Mouse (Mus musculus): ENCODE measurements at regions not wholly inside any gene's neighbourhood (a gene's known extent, or its start where the extent isn't known, plus 50 kb on each side); places are given as distances from the start of the nearest gene placed in this dataset.

GRCm38 (mm10) chr12:71397456-71397855, 87.8 kb downstream of the Dact1 start:
- no peak overlapping the region for H3K27ac ChIP-seq (ENCODE audit: low read length)
- no peak for ATAC-seq
- no peak overlapping the region for H3K4me2 ChIP-seq (ENCODE audit: low read depth, low read length)
- no peaks in the 10 kb centered on the region for H3K9me3 ChIP-seq (ENCODE audit: control insufficient read depth, low read length)
- no peaks in the 10 kb centered on the region for H3K27me3 ChIP-seq (replicated peaks; ENCODE audit: control insufficient read depth, insufficient read depth, low read length)
- 93% methylated on average over 7 of the region's 7 CpGs for WGBS
- H3K9ac ChIP-seq (ENCODE audit: low read depth, low read length): no peak overlapping the region
- no peaks in the 10 kb centered on the region for H3K36me3 ChIP-seq (ENCODE audit: control insufficient read depth, insufficient read depth, low read length)
- H3K4me1 ChIP-seq (ENCODE audit: control insufficient read depth, insufficient read depth, low read length): no peaks in the 10 kb centered on the region
- no peak overlapping the region for H3K4me3 ChIP-seq (ENCODE audit: low read length)

GRCm38 (mm10) chr12:71398701-71399100, 89.0 kb downstream of the Dact1 start:
- no peak for ATAC-seq
- Histone ChIP-seq H3K27ac (ENCODE audit: low read length) (no peak overlapping the region), H3K9me3 (ENCODE audit: control insufficient read depth, low read length) (no peaks in the 10 kb centered on the region), H3K4me3 (ENCODE audit: low read length) (no peak overlapping the region), H3K36me3 (ENCODE audit: control insufficient read depth, insufficient read depth, low read length) (no peaks in the 10 kb centered on the region), H3K27me3 (replicated peaks; ENCODE audit: control insufficient read depth, insufficient read depth, low read length) (no peaks in the 10 kb centered on the region), H3K4me2 (ENCODE audit: low read depth, low read length) (no peak overlapping the region), H3K9ac (ENCODE audit: low read depth, low read length) (no peak overlapping the region), H3K4me1 (ENCODE audit: control insufficient read depth, insufficient read depth, low read length) (no peaks in the 10 kb centered on the region)
- 79% methylated on average over 3 of the region's 3 CpGs for WGBS

- Histone ChIP-seq H3K27me3 (replicated peaks; ENCODE audit: control insufficient read depth, insufficient read depth, low read length) (no peaks in the 10 kb centered on the region), H3K4me1 (ENCODE audit: control insufficient read depth, insufficient read depth, low read length) (no peaks in the 10 kb centered on the region), H3K9me3 (ENCODE audit: control insufficient read depth, low read length) (no peaks in the 10 kb centered on the region), H3K4me2 (ENCODE audit: low read depth, low read length) (no peak overlapping the region), H3K36me3 (ENCODE audit: control insufficient read depth, insufficient read depth, low read length) (no peaks in the 10 kb centered on the region), H3K4me3 (ENCODE audit: low read length) (no peak overlapping the region), H3K9ac (ENCODE audit: low read depth, low read length) (no peak overlapping the region), H3K27ac (ENCODE audit: low read length) (no peak overlapping the region)
- no peak for ATAC-seq
- WGBS: 86% methylated on average over 6 of the region's 6 CpGs
Measured at GRCm38 (mm10) chr12:71400201-71400600, 90.5 kb downstream of the Dact1 start.

- Histone ChIP-seq H3K27ac (ENCODE audit: low read length) (no peak overlapping the region), H3K4me2 (ENCODE audit: low read depth, low read length) (no peak overlapping the region)
Measured at GRCm38 (mm10) chr12:71401621-71402416, 92.1 kb downstream of the Dact1 start.

GRCm38 (mm10) chr12:71407294-71407693, 97.6 kb downstream of the Dact1 start:
- peaks cover 7% of the 10 kb centered on the region; the same call in 1 of the 2 replicates for H3K4me1 ChIP-seq (ENCODE audit: control insufficient read depth, insufficient read depth, low read length)
- no peaks in the 10 kb centered on the region for H3K27me3 ChIP-seq (replicated peaks; ENCODE audit: control insufficient read depth, insufficient read depth, low read length)
- H3K9ac ChIP-seq (ENCODE audit: low read depth, low read length): no peak overlapping the region; the same call in 1 of the 2 replicates
- no peak for ATAC-seq
- H3K9me3 ChIP-seq (ENCODE audit: control insufficient read depth, low read length): no peaks in the 10 kb centered on the region
- H3K27ac ChIP-seq (ENCODE audit: low read length): no peak overlapping the region
- H3K36me3 ChIP-seq (ENCODE audit: control insufficient read depth, insufficient read depth, low read length): no peaks in the 10 kb centered on the region
- no peak overlapping the region for H3K4me2 ChIP-seq (ENCODE audit: low read depth, low read length)
- 39% methylated on average over 3 of the region's 3 CpGs for WGBS
- no peak overlapping the region for H3K4me3 ChIP-seq (ENCODE audit: low read length)

More at GRCm38 (mm10) chr12:71401621-71402416, 92.1 kb downstream of the Dact1 start:
- Histone ChIP-seq H3K27me3 (replicated peaks; ENCODE audit: control insufficient read depth, insufficient read depth, low read length) (no peaks in the 10 kb centered on the region), H3K4me3 (ENCODE audit: low read length) (no peak overlapping the region), H3K4me1 (ENCODE audit: control insufficient read depth, insufficient read depth, low read length) (no peaks in the 10 kb centered on the region), H3K9me3 (ENCODE audit: control insufficient read depth, low read length) (no peaks in the 10 kb centered on the region), H3K36me3 (ENCODE audit: control insufficient read depth, insufficient read depth, low read length) (no peaks in the 10 kb centered on the region), H3K9ac (ENCODE audit: low read depth, low read length) (no peak overlapping the region)
- no peak for ATAC-seq
- 33% methylated on average over 6 of the region's 6 CpGs for WGBS

- H3K27me3 ChIP-seq (replicated peaks; ENCODE audit: control insufficient read depth, insufficient read depth, low read length): no peaks in the 10 kb centered on the region
- peak; percentile 62; the same call in 1 of the 2 replicates for ATAC-seq
- H3K36me3 ChIP-seq (ENCODE audit: control insufficient read depth, insufficient read depth, low read length): no peaks in the 10 kb centered on the region
- H3K4me1 ChIP-seq (ENCODE audit: control insufficient read depth, insufficient read depth, low read length): peaks cover 7% of the 10 kb centered on the region; the same call in 1 of the 2 replicates
- H3K27ac ChIP-seq (ENCODE audit: low read length): no peak overlapping the region
- 56% methylated on average over 3 of the region's 3 CpGs for WGBS
- no peak overlapping the region for H3K4me3 ChIP-seq (ENCODE audit: low read length)
- no peak overlapping the region for H3K9ac ChIP-seq (ENCODE audit: low read depth, low read length)
- no peaks in the 10 kb centered on the region for H3K9me3 ChIP-seq (ENCODE audit: control insufficient read depth, low read length)
- H3K4me2 ChIP-seq (ENCODE audit: low read depth, low read length): no peak overlapping the region
Measured at GRCm38 (mm10) chr12:71408396-71409050, 98.8 kb downstream of the Dact1 start.

- no peak for ATAC-seq
Measured at GRCm38 (mm10) chr12:71412331-71412730, 102.6 kb downstream of the Dact1 start.

GRCm38 (mm10) chr12:71416968-71417367, 107.3 kb downstream of the Dact1 start:
- Histone ChIP-seq H3K4me2 (ENCODE audit: low read depth, low read length) (no peak overlapping the region), H3K9me3 (ENCODE audit: control insufficient read depth, low read length) (no peaks in the 10 kb centered on the region), H3K36me3 (ENCODE audit: control insufficient read depth, insufficient read depth, low read length) (no peaks in the 10 kb centered on the region), H3K4me1 (ENCODE audit: control insufficient read depth, insufficient read depth, low read length) (0 out of 2 replicates have a peak, but pooled peaks cover 3% of the 10 kb centered on the region), H3K4me3 (ENCODE audit: low read length) (no peak overlapping the region), H3K27me3 (replicated peaks; ENCODE audit: control insufficient read depth, insufficient read depth, low read length) (no peaks in the 10 kb centered on the region), H3K9ac (ENCODE audit: low read depth, low read length) (no peak overlapping the region), H3K27ac (ENCODE audit: low read length) (no peak overlapping the region)
- 71% methylated on average over 2 of the region's 2 CpGs for WGBS
- no peak for ATAC-seq

More at GRCm38 (mm10) chr12:71412331-71412730, 102.6 kb downstream of the Dact1 start:
- Histone ChIP-seq H3K4me3 (ENCODE audit: low read length) (no peak overlapping the region), H3K27ac (ENCODE audit: low read length) (no peak overlapping the region), H3K9ac (ENCODE audit: low read depth, low read length) (no peak overlapping the region), H3K27me3 (replicated peaks; ENCODE audit: control insufficient read depth, insufficient read depth, low read length) (no peaks in the 10 kb centered on the region), H3K4me1 (ENCODE audit: control insufficient read depth, insufficient read depth, low read length) (peaks cover 5% of the 10 kb centered on the region; the same call in 1 of the 2 replicates), H3K9me3 (ENCODE audit: control insufficient read depth, low read length) (no peaks in the 10 kb centered on the region), H3K36me3 (ENCODE audit: control insufficient read depth, insufficient read depth, low read length) (no peaks in the 10 kb centered on the region), H3K4me2 (ENCODE audit: low read depth, low read length) (no peak overlapping the region)
- WGBS: 85% methylated on average over 3 of the region's 3 CpGs

GRCm38 (mm10) chr12:71418186-71418585, 108.5 kb downstream of the Dact1 start:
- H3K27ac ChIP-seq (ENCODE audit: low read length): no peak overlapping the region
- H3K4me2 ChIP-seq (ENCODE audit: low read depth, low read length): no peak overlapping the region
- H3K36me3 ChIP-seq (ENCODE audit: control insufficient read depth, insufficient read depth, low read length): no peaks in the 10 kb centered on the region
- no peaks in the 10 kb centered on the region for H3K9me3 ChIP-seq (ENCODE audit: control insufficient read depth, low read length)
- H3K4me1 ChIP-seq (ENCODE audit: control insufficient read depth, insufficient read depth, low read length): 0 out of 2 replicates have a peak, but pooled peaks cover 3% of the 10 kb centered on the region
- no peak for ATAC-seq
- H3K9ac ChIP-seq (ENCODE audit: low read depth, low read length): no peak overlapping the region
- no peak overlapping the region for H3K4me3 ChIP-seq (ENCODE audit: low read length)
- 53% methylated on average over 7 of the region's 7 CpGs for WGBS
- H3K27me3 ChIP-seq (replicated peaks; ENCODE audit: control insufficient read depth, insufficient read depth, low read length): no peaks in the 10 kb centered on the region

Measured in intestine, embryonic 16.5 days (tissue).